Mouse (Mus musculus) cortical plate, adult 2 months (tissue): ENCODE results near the gene Plau. TPM values are rescaled to one million over a fixed set of nuclear protein-coding genes. Genes with fewer than 3 reads are reported as not detected.
A peak's percentile ranks its signal among the peaks of the same experiment; 100 is the strongest.

ENCODE experiments used
- H3K27ac ChIP-seq: fragments of 200-500 bp; 2 replicates; pipeline ENCODE4 v1.5.1; 2012; ENCODE audit warnings: low read length, control low read depth, inconsistent platforms; ENCODE audit not compliant: insufficient read depth
- H3K4me1 ChIP-seq: fragments of 200-500 bp; 2 replicates; pipeline ENCODE4 v1.6.1; 2011; ENCODE audit warnings: low read length; ENCODE audit not compliant: control insufficient read depth, insufficient read depth
- H3K4me3 ChIP-seq: fragments of 200-500 bp; 2 replicates; pipeline ENCODE4 v1.5.1; 2011; ENCODE audit warnings: mild to moderate bottlenecking, low read length, control low read depth; ENCODE audit not compliant: insufficient read depth
- CTCF ChIP-seq: fragments of 200-500 bp; IDR thresholded peaks from 2 replicates; pipeline ENCODE4 v1.5.1; 2011; ENCODE audit warnings: mild to moderate bottlenecking, control low read depth, low read length; ENCODE audit not compliant: insufficient read depth; ENCODE audit errors: extremely low read depth
- POLR2A ChIP-seq: fragments of 200-500 bp; IDR thresholded peaks from 2 replicates; pipeline ENCODE4 v1.6.1; 2011; ENCODE audit warnings: mild to moderate bottlenecking, low read length, control low read depth; ENCODE audit not compliant: insufficient read depth; ENCODE audit errors: extremely low read depth
- polyA plus RNA-seq: library from polyadenylated mRNA; depleted of rRNA; stranded (reverse); fragments of >200 nt; gene quantifications from 2 replicates; pipeline ENCODE4 v1.2.3, GENCODE M21; 2012; rRNA removed

The Plau gene
- 4.2 and 5.2 TPM in 2 replicates for polyA plus RNA-seq

- no peak within 1 kb of the TSS for H3K27ac ChIP-seq
Measured at GRCm38 (mm10) chr14:20836171-20836904, at the start of gene Plau. Gene Plau, plus strand, starts transcription at chr14:20836660.

GRCm38 (mm10) chr14:20788151-20788550, 48.3 kb upstream of the Plau start:
- no peak overlapping the region for H3K27ac ChIP-seq
- TF ChIP-seq CTCF (no peak), POLR2A (no peak)
- peaks cover 23% of the 10 kb centered on the region for H3K4me1 ChIP-seq
- no peak overlapping the region for H3K4me3 ChIP-seq

More at GRCm38 (mm10) chr14:20836171-20836904, at the start of gene Plau:
- TF ChIP-seq POLR2A (peak; percentile 38; the same call in 1 of the 2 replicates), CTCF (no peak)
- Histone ChIP-seq H3K4me3 (peak within 1 kb of the TSS; percentile 46), H3K4me1 (peaks cover 5% of the 10 kb centered on the region; the same call in 1 of the 2 replicates)

GRCm38 (mm10) chr14:20789593-20789992, 46.9 kb upstream of the Plau start:
- H3K4me1 ChIP-seq, result peaks cover 23% of the 10 kb centered on the region
- H3K4me3 ChIP-seq, result no peak overlapping the region
- 0 out of 2 replicates have a peak overlapping the region, but pooled peaks have one; percentile 6 for H3K27ac ChIP-seq
- TF ChIP-seq POLR2A (no peak), CTCF (no peak)

GRCm38 (mm10) chr14:20790445-20790844, 46.0 kb upstream of the Plau start:
- H3K4me3 ChIP-seq, result peak overlapping the region; percentile 48
- H3K27ac ChIP-seq, result peak overlapping the region; percentile 62
- TF ChIP-seq POLR2A (no peak), CTCF (no peak)
- peaks cover 22% of the 10 kb centered on the region for H3K4me1 ChIP-seq

GRCm38 (mm10) chr14:20790996-20791395, 45.5 kb upstream of the Plau start:
- H3K4me1 ChIP-seq, result peaks cover 20% of the 10 kb centered on the region
- H3K27ac ChIP-seq, result peak overlapping the region; percentile 62
- TF ChIP-seq POLR2A (no peak), CTCF (no peak)
- H3K4me3 ChIP-seq, result peak overlapping the region; percentile 48; the same call in 1 of the 2 replicates

GRCm38 (mm10) chr14:20791511-20792242, 44.8 kb upstream of the Plau start:
- Histone ChIP-seq H3K4me3 (peak overlapping the region; percentile 48), H3K27ac (peak overlapping the region; percentile 62), H3K4me1 (peaks cover 13% of the 10 kb centered on the region)
- TF ChIP-seq CTCF (peak; percentile 45), POLR2A (no peak)

- Histone ChIP-seq H3K4me3 (peak overlapping the region; percentile 48), H3K27ac (peak overlapping the region; percentile 13; the same call in 1 of the 2 replicates), H3K4me1 (peaks cover 11% of the 10 kb centered on the region; the same call in 1 of the 2 replicates)
- TF ChIP-seq CTCF (no peak), POLR2A (no peak)
Measured at GRCm38 (mm10) chr14:20792243-20792921, 44.1 kb upstream of the Plau start.

- no peak for TF ChIP-seq POLR2A
- Histone ChIP-seq H3K4me3 (peak overlapping the region; percentile 48), H3K27ac (0 out of 2 replicates have a peak overlapping the region, but pooled peaks have one; percentile 13), H3K4me1 (peaks cover 11% of the 10 kb centered on the region; the same call in 1 of the 2 replicates)
Measured at GRCm38 (mm10) chr14:20792922-20793757, 43.3 kb upstream of the Plau start.
